Mouse (Mus musculus): ENCODE measurements at regions not wholly inside any gene's neighbourhood (a gene's known extent, or its start where the extent isn't known, plus 50 kb on each side); places are given as distances from the start of the nearest gene placed in this dataset.

GRCm38 (mm10) chr13:110725821-110726220 is 331.0 kb downstream of the Plk2 start:
- no peak for ATAC-seq (replicated peaks; ENCODE audit: insufficient number of reproducible peaks, low FRiP score, low TSS enrichment, poor library complexity, severe bottlenecking)

- ATAC-seq (replicated peaks; ENCODE audit: insufficient number of reproducible peaks, low FRiP score, low TSS enrichment, poor library complexity, severe bottlenecking): no peak
Measured at GRCm38 (mm10) chr13:110735511-110735910, 340.7 kb downstream of the Plk2 start.

- no peak for ATAC-seq (replicated peaks; ENCODE audit: insufficient number of reproducible peaks, low FRiP score, low TSS enrichment, poor library complexity, severe bottlenecking)
Measured at GRCm38 (mm10) chr13:110741576-110742206, 346.8 kb downstream of the Plk2 start.

DNA sequence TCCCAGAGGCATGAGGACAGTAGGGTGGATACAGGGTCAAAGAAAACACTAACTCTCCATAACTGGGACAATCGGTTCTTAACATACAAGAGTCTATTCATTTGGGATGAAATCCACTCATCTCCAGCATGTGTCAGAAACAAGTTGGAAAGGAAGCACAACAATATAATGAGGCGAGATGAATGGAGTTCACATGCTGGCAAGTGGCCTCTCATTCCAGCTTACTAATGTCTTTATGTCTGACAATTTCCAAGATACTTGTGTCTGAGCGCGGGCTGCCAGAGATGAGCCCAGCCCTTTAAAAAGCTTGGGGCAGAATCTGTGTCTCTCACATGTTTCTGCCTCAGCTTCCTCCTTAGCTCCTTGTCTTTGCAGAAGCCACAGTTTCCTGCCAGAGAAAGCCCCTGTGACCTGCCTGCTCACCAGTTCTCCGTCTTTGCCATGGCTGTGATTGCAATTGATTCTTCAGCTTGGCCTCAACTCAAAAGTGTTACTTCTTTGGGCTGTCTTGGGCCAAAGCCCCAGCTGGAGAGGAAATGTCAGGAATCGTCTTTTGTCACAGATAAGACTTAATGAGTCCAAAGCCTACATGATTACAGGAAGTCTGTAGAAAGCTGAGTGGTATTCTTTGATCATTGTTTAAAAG is 352.5 kb downstream of the Plk2 start:
- no peak for ATAC-seq (replicated peaks; ENCODE audit: insufficient number of reproducible peaks, low FRiP score, low TSS enrichment, poor library complexity, severe bottlenecking)

GRCm38 (mm10) chr13:110752746-110753145 is 357.9 kb downstream of the Plk2 start:
- no peak for ATAC-seq (replicated peaks; ENCODE audit: insufficient number of reproducible peaks, low FRiP score, low TSS enrichment, poor library complexity, severe bottlenecking)

DNA sequence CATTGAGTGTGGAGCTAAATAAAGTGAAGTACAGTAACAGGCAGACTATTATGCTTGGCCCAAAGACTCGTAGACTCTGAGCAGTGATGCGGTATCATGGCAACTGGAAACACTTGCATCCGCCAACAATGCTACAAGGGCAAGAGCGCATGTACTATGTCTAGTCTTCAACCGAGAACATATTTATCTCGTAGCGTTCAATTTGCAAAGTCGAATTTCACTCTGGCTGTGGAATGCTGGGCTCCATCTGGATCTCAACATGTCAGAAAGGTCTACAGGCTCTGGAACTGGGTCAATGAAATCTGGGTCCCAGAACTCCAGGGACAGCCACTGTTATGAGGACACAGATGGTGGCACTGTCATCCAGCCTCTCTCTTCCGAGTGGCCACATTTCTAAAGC is 359.7 kb downstream of the Plk2 start:
- no peak for ATAC-seq (replicated peaks; ENCODE audit: insufficient number of reproducible peaks, low FRiP score, low TSS enrichment, poor library complexity, severe bottlenecking)

DNA sequence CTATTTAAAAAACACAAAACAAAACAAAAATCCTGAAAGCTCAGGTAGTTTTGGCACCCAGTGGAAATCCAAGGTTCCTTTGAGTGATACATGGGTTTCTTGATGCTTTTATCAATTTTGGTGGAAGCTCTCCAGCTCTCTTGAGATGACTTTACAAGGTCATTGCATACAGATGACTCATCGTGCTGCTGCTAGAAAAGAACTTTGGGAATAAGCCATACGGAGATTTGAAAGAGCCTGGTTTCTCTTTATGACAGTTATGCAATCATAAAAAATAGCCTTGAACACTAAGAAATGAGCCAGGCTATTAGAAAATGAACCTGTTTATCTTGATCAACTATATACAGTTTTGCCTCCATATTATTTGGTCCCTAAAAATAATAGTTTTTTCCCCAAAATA is 362.0 kb downstream of the Plk2 start:
- no peak for ATAC-seq (replicated peaks; ENCODE audit: insufficient number of reproducible peaks, low FRiP score, low TSS enrichment, poor library complexity, severe bottlenecking)

DNA sequence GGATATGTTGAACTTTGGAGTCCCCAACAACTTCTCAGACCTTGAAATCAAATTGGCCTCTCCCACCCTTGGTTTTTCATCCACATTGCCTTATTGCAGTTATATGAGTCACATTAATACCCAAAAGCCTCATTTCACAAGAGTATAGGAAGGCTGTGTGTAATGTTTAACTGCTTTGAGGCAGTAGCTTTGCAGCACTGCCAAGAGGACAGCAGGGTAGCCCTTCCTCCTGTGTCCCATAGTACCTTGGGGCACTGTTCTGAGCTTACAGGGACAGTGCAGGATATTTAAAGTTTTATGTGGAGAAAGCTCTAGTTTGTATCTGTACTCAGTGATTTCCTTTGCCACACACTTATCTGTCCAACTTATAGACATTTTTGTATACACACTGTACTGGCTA is 374.4 kb downstream of the Plk2 start:
- no peak for ATAC-seq (replicated peaks; ENCODE audit: insufficient number of reproducible peaks, low FRiP score, low TSS enrichment, poor library complexity, severe bottlenecking)

DNA sequence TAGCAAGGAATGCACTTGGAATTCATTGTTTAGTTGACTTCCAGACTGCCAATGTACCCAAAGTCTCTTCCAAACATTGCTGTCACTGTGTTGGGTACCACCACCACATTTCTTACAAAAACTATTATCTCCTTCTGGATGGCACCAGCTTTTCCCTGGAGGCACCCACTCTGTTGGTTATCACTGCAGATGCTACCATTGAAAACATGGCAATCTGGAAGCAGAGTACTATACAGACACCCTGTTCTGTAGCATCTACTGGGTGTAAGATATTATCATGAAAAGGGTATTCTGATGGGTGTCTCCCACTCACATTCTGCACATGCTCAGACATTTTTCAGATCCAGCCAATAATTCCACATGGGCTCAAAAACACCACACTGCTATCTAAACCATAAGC is 380.4 kb downstream of the Plk2 start:
- ATAC-seq (replicated peaks; ENCODE audit: insufficient number of reproducible peaks, low FRiP score, low TSS enrichment, poor library complexity, severe bottlenecking): no peak

DNA sequence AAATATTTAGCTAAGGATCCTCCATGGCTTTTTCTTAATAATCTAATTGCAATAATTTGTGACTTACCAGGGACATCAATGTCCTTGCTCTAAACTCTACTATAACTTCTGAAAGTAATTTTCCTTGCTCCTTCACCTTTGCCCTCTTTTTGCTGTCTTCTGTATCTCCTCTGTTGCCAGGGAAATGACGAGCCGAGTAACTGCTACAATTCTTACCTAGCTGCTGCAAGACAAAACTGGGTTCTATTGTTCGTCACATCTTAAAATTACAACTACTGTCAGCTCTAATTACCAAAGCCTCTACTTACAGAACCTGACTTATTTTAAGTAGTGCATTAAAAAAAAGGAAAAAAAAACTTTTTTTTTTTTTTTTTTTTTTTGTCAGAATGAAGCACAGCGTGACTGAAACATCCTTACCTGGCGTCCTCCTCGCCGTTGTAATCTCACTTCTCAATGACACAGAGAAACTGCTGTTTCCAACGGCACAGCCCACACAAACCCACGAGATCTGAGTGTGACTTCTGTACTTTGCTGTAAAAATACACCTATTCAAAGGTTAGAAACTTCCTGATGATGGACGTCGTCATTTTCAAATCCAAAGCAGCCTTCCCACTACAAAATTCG is 389.4 kb downstream of the Plk2 start:
- ATAC-seq (replicated peaks; ENCODE audit: insufficient number of reproducible peaks, low FRiP score, low TSS enrichment, poor library complexity, severe bottlenecking): no peak

- no peak for ATAC-seq (replicated peaks; ENCODE audit: insufficient number of reproducible peaks, low FRiP score, low TSS enrichment, poor library complexity, severe bottlenecking)
Measured at GRCm38 (mm10) chr13:110784822-110785221, 390.0 kb downstream of the Plk2 start.

DNA sequence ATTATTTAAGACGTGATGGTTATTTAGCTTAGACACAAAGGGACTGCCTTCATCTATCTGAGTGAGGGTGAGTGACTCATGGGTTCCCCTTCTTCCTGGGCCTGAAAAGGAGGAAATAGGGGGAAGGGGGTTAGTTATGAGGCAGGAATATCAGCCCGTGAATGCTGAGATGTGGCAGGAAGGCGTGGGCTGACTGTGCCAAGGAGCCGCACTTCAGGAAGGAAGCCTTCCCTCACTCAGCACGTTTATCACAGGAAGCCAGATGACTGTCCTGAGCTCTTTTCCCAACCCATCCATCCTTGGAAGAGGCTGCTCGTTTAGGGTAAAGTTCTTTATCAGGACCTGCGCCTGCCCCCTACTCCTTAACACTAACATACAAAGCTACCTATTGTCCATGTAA is 403.5 kb downstream of the Plk2 start:
- ATAC-seq (replicated peaks; ENCODE audit: insufficient number of reproducible peaks, low FRiP score, low TSS enrichment, poor library complexity, severe bottlenecking): no peak

GRCm38 (mm10) chr13:110802841-110803240 is 408.0 kb downstream of the Plk2 start:
- no peak for ATAC-seq (replicated peaks; ENCODE audit: insufficient number of reproducible peaks, low FRiP score, low TSS enrichment, poor library complexity, severe bottlenecking)

DNA sequence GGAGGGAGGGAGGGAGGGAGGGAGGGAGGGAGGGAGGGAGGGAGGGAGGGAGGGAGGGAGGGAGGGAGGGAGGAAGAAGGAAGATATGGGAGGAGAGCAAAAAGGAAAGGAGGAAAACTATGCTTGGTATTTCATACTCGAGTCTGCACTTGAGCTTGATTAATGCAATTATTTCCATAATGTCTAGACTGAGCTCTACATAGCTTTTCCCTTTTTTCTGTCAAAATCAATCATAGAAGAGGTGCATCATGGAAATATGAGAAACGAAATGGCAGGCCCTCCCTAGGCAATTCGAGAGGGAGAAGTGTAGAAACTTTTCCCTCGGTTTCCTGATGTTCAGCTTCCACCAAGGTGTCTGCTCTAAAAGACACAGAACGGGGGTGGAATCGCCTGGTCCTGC is 417.6 kb downstream of the Plk2 start:
- ATAC-seq (replicated peaks; ENCODE audit: insufficient number of reproducible peaks, low FRiP score, low TSS enrichment, poor library complexity, severe bottlenecking): no peak

GRCm38 (mm10) chr13:110814066-110814465 is 419.2 kb downstream of the Plk2 start:
- no peak for ATAC-seq (replicated peaks; ENCODE audit: insufficient number of reproducible peaks, low FRiP score, low TSS enrichment, poor library complexity, severe bottlenecking)

DNA sequence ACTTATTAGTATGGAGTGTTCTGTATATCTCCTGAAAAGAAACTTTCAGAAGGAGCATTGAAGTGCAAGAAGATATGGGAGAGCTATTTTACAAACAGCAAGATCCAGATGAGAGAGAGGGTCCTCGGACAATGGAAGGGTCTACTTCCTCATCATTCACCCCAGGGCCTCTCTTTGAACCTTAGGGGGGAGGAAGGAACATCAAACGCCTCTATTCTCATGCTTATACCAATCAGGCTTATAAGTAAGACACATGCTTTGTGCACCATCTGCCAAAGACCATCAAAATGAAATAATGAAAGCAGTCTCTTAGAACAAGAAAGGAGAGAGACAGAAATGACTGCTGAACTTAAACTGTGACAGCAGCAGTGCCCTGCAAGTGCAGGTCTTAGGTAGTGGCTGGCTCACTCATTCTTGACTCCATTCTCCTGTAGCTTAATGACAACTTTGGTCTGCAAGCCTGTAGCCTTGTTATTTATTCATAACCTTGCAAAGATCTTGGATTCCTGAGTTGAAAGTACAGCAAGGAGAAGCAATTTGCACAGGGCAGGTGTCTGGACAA is 424.5 kb downstream of the Plk2 start:
- ATAC-seq (replicated peaks; ENCODE audit: insufficient number of reproducible peaks, low FRiP score, low TSS enrichment, poor library complexity, severe bottlenecking): no peak

DNA sequence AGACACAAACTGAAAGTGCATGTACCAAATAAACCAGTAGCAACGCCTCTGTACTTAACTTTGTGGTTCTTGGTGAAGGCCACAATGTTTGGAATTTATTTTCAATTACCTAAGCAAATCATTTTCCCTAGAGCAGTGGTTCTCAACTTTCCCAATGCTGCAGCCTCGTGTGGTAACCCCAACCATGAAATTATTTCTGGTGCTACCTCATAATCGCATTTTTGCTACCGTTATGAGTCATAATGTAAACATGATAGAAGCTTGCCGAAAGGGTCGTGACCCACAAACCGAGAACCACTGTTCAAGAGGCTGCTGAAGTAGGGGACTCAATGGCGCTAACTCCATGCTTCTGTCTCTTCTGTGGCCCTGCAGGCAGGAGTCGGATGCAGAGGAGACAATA is 429.9 kb upstream of the Actbl2 start:
- ATAC-seq (replicated peaks; ENCODE audit: insufficient number of reproducible peaks, low FRiP score, low TSS enrichment, poor library complexity, severe bottlenecking): no peak

- ATAC-seq (replicated peaks; ENCODE audit: insufficient number of reproducible peaks, low FRiP score, low TSS enrichment, poor library complexity, severe bottlenecking): no peak
Measured at GRCm38 (mm10) chr13:110832442-110832841, 422.4 kb upstream of the Actbl2 start.

GRCm38 (mm10) chr13:110836936-110837335 is 417.9 kb upstream of the Actbl2 start:
- no peak for ATAC-seq (replicated peaks; ENCODE audit: insufficient number of reproducible peaks, low FRiP score, low TSS enrichment, poor library complexity, severe bottlenecking)

- no peak for ATAC-seq (replicated peaks; ENCODE audit: insufficient number of reproducible peaks, low FRiP score, low TSS enrichment, poor library complexity, severe bottlenecking)
Measured at GRCm38 (mm10) chr13:110841949-110842348, 412.9 kb upstream of the Actbl2 start.

Data from monocyte, adult 5-6 weeks (primary cell).